Mouse (Mus musculus): ENCODE data around the gene Cideb. TPM values are rescaled to one million over a fixed set of nuclear protein-coding genes. Genes with fewer than 3 reads are reported as not detected.

The Cideb gene
- polyA plus RNA-seq (2012; ENCODE audit: low replicate concordance), result 0.11 and 0.15 TPM in 2 replicates

GRCm38 (mm10) chr14:55758363-55758784 is at the start of gene Cideb:
Cideb (minus strand) TSS chr14:55758458.

GRCm38 (mm10) chr14:55788256-55789050 is 30.2 kb upstream of the Cideb start, which contains the start of gene Ripk3:
Ripk3 (minus strand) TSS chr14:55788865.

GRCm38 (mm10) chr14:55783958-55784235 is 25.6 kb upstream of the Cideb start, which contains the start of gene Adcy4:
Adcy4 (minus strand) TSS chr14:55784095.

GRCm38 (mm10) chr14:55765696-55766095 is 7.4 kb upstream of the Cideb start, which contains the start of gene Ltb4r1:
Ltb4r1 (plus strand) TSS chr14:55765962.

GRCm38 (mm10) chr14:55761163-55761562 is 2.9 kb upstream of the Cideb start, which contains the start of gene Ltb4r2:
Ltb4r2 (plus strand) TSS chr14:55761428.

GRCm38 (mm10) chr14:55745180-55745860 is 12.9 kb downstream of the Cideb start, which contains the start of the genes Dhrs1 and Nop9:
Dhrs1 (minus strand) TSS chr14:55745690.
Nop9 (plus strand) TSS chr14:55745693.

GRCm38 (mm10) chr14:55721700-55722437 is 36.4 kb downstream of the Cideb start, which contains the start of gene Rabggta:
Rabggta (minus strand) TSS chr14:55722263.

GRCm38 (mm10) chr14:55713729-55714122 is 44.5 kb downstream of the Cideb start, which contains the start of gene Tgm1:
Tgm1 (minus strand) TSS chr14:55713926.

Other genes with a start within 250 kb of the Cideb start
- not detected in 2 replicates for gene Cpne6, start 248.0 kb downstream of the Cideb start, polyA plus RNA-seq (2012; ENCODE audit: low replicate concordance)
- gene Nrl, start 233.5 kb downstream of the Cideb start, polyA plus RNA-seq (2012; ENCODE audit: low replicate concordance), result not detected in 2 replicates
- gene Pck2, start 218.2 kb downstream of the Cideb start, polyA plus RNA-seq (2012; ENCODE audit: low replicate concordance), result 40.5 and 60.9 TPM in 2 replicates
- 66.7 and 69.0 TPM in 2 replicates for gene Dcaf11, start 198.5 kb downstream of the Cideb start, polyA plus RNA-seq (2012; ENCODE audit: low replicate concordance)
- gene A730061H03Rik, start 198.1 kb downstream of the Cideb start, polyA plus RNA-seq (2012; ENCODE audit: low replicate concordance), result 2.0 TPM in 1 of 2 replicates, not detected in the other
- 0.33 TPM in 1 of 2 replicates, not detected in the other for gene Fitm1, start 182.8 kb downstream of the Cideb start, polyA plus RNA-seq (2012; ENCODE audit: low replicate concordance)
- gene Psme1, start 180.3 kb downstream of the Cideb start, polyA plus RNA-seq (2012; ENCODE audit: low replicate concordance), result 226 and 353 TPM in 2 replicates
- gene Emc9, start 173.2 kb downstream of the Cideb start, polyA plus RNA-seq (2012; ENCODE audit: low replicate concordance), result 10.0 and 14.4 TPM in 2 replicates
- 65.8 and 135 TPM in 2 replicates for gene Psme2, start 167.3 kb downstream of the Cideb start, polyA plus RNA-seq (2012; ENCODE audit: low replicate concordance)
- 46.9 and 59.8 TPM in 2 replicates for gene Rnf31, start 166.8 kb downstream of the Cideb start, polyA plus RNA-seq (2012; ENCODE audit: low replicate concordance)
- 35.4 and 179 TPM in 2 replicates for gene Irf9, start 154.9 kb downstream of the Cideb start, polyA plus RNA-seq (2012; ENCODE audit: low replicate concordance)
- gene Rec8, start 140.4 kb downstream of the Cideb start, polyA plus RNA-seq (2012; ENCODE audit: low replicate concordance), result 0.49 and 0.84 TPM in 2 replicates
- gene Ipo4, start 122.5 kb downstream of the Cideb start, polyA plus RNA-seq (2012; ENCODE audit: low replicate concordance), result 14.0 and 57.8 TPM in 2 replicates
- gene Gm49378, start 120.6 kb downstream of the Cideb start, polyA plus RNA-seq (2012; ENCODE audit: low replicate concordance), result 3.7 TPM in 1 of 2 replicates, not detected in the other
- gene Tm9sf1, start 114.7 kb downstream of the Cideb start, polyA plus RNA-seq (2012; ENCODE audit: low replicate concordance), result 14.0 and 32.8 TPM in 2 replicates
- gene Tssk4, start 108.3 kb downstream of the Cideb start, polyA plus RNA-seq (2012; ENCODE audit: low replicate concordance), result 0.45 and 0.48 TPM in 2 replicates
- gene Mdp1, start 98.0 kb downstream of the Cideb start, polyA plus RNA-seq (2012; ENCODE audit: low replicate concordance), result 18.5 and 23.8 TPM in 2 replicates
- 5.9 and 22.3 TPM in 2 replicates for gene Gmpr2, start 86.5 kb downstream of the Cideb start, polyA plus RNA-seq (2012; ENCODE audit: low replicate concordance)
- gene Nedd8, start 86.3 kb downstream of the Cideb start, polyA plus RNA-seq (2012; ENCODE audit: low replicate concordance), result 36.9 and 68.6 TPM in 2 replicates
- 48.2 and 59.6 TPM in 2 replicates for gene Tinf2, start 76.6 kb downstream of the Cideb start, polyA plus RNA-seq (2012; ENCODE audit: low replicate concordance)
- 13.8 and 16.6 TPM in 2 replicates for gene Tgm1, start 44.5 kb downstream of the Cideb start, polyA plus RNA-seq (2012; ENCODE audit: low replicate concordance)
- gene Rabggta, start 36.2 kb downstream of the Cideb start, polyA plus RNA-seq (2012; ENCODE audit: low replicate concordance), result 27.4 and 45.7 TPM in 2 replicates
- 8.3 and 9.9 TPM in 2 replicates for gene Dhrs1, start 12.8 kb downstream of the Cideb start, polyA plus RNA-seq (2012; ENCODE audit: low replicate concordance)
- gene Nop9, start 12.8 kb downstream of the Cideb start, polyA plus RNA-seq (2012; ENCODE audit: low replicate concordance), result 16.1 and 20.1 TPM in 2 replicates
- gene Ltb4r2, start 3.0 kb upstream of the Cideb start, polyA plus RNA-seq (2012; ENCODE audit: low replicate concordance), result 0.13 and 0.56 TPM in 2 replicates
- gene Ltb4r1, start 7.5 kb upstream of the Cideb start, polyA plus RNA-seq (2012; ENCODE audit: low replicate concordance), result 4.6 and 38.8 TPM in 2 replicates
- 0.45 and 1.2 TPM in 2 replicates for gene Adcy4, start 25.6 kb upstream of the Cideb start, polyA plus RNA-seq (2012; ENCODE audit: low replicate concordance)
- 43.4 and 85.4 TPM in 2 replicates for gene Ripk3, start 30.4 kb upstream of the Cideb start, polyA plus RNA-seq (2012; ENCODE audit: low replicate concordance)
- 0.08 and 0.16 TPM in 2 replicates for gene Nfatc4, start 64.7 kb upstream of the Cideb start, polyA plus RNA-seq (2012; ENCODE audit: low replicate concordance)
- 0.58 and 0.74 TPM in 2 replicates for gene Nynrin, start 95.6 kb upstream of the Cideb start, polyA plus RNA-seq (2012; ENCODE audit: low replicate concordance)
- 0.03 and 0.25 TPM in 2 replicates for gene Cbln3, start 125.9 kb upstream of the Cideb start, polyA plus RNA-seq (2012; ENCODE audit: low replicate concordance)
- 32.4 and 55.4 TPM in 2 replicates for gene Khnyn, start 126.5 kb upstream of the Cideb start, polyA plus RNA-seq (2012; ENCODE audit: low replicate concordance)
- gene Sdr39u1, start 141.8 kb upstream of the Cideb start, polyA plus RNA-seq (2012; ENCODE audit: low replicate concordance), result 13.1 and 24.5 TPM in 2 replicates
- 0.73 and 2.0 TPM in 2 replicates for gene Cma1, start 186.2 kb upstream of the Cideb start, polyA plus RNA-seq (2012; ENCODE audit: low replicate concordance)
- gene Cma2, start 192.5 kb upstream of the Cideb start, polyA plus RNA-seq (2012; ENCODE audit: low replicate concordance), result not detected in 2 replicates

All from hematopoietic multipotent progenitor cell, adult 10-12 weeks (in vitro differentiated cells).